Mouse (Mus musculus): ENCODE measurements around the gene Adamts3. TPM values are rescaled to one million over a fixed set of nuclear protein-coding genes. Genes with fewer than 3 reads are reported as not detected.
A peak's percentile ranks its signal among the peaks of the same experiment; 100 is the strongest.

Gene Adamts3
- polyA plus RNA-seq, 1 experiment = 0.34 TPM

- H3K79me3 ChIP-seq (ENCODE audit: low read depth) = no peaks in the 10 kb centered on the region
- no peaks in the 10 kb centered on the region for H3K27me3 ChIP-seq (ENCODE audit: control insufficient read depth, insufficient read depth, insufficient read length)
- H3K79me2 ChIP-seq (ENCODE audit: control insufficient read depth, insufficient read depth) = no peaks in the 10 kb centered on the region
- no peaks in the 10 kb centered on the region for H3K36me3 ChIP-seq (ENCODE audit: control insufficient read depth, insufficient read depth)
- no peak for TF ChIP-seq MAX (IDR thresholded peaks at IDR 0.05)
- no peak for TF ChIP-seq MYOG (IDR thresholded peaks at IDR 0.05; ENCODE audit: control insufficient read depth, extremely low read depth, insufficient read length)
- no peak for TF ChIP-seq FOSL1 (IDR thresholded peaks at IDR 0.05; ENCODE audit: insufficient read depth, low read length, poor library complexity, severe bottlenecking)
- TF ChIP-seq CTCF (IDR thresholded peaks at IDR 0.05; ENCODE audit: control insufficient read depth, insufficient read depth, insufficient read length) = no peak
- no peak for TF ChIP-seq USF1 (IDR thresholded peaks at IDR 0.05; ENCODE audit: low read depth)
- TF ChIP-seq CEBPB (IDR thresholded peaks at IDR 0.05; ENCODE audit: low read depth) = no peak
- no peak for TF ChIP-seq MYOD1 (IDR thresholded peaks at IDR 0.05; ENCODE audit: control insufficient read depth, insufficient read length, low read depth)
- H3ac ChIP-seq (ENCODE audit: control insufficient read depth, insufficient read length, low read depth) = no peak overlapping the region
- peak overlapping the region; percentile 29 for H3K4me3 ChIP-seq (ENCODE audit: insufficient read depth, poor library complexity, severe bottlenecking)
Observed at GRCm38 (mm10) chr5:89882091-89882734, 921 bp downstream of the Adamts3 start.

GRCm38 (mm10) chr5:89881425-89881824 lies 1.7 kb downstream of the Adamts3 start:
- Histone ChIP-seq H3K79me3 (ENCODE audit: low read depth) (no peaks in the 10 kb centered on the region), H3K36me3 (ENCODE audit: control insufficient read depth, insufficient read depth) (no peaks in the 10 kb centered on the region), H3K79me2 (ENCODE audit: control insufficient read depth, insufficient read depth) (no peaks in the 10 kb centered on the region), H3K27me3 (ENCODE audit: control insufficient read depth, insufficient read depth, insufficient read length) (no peaks in the 10 kb centered on the region), H3ac (ENCODE audit: control insufficient read depth, insufficient read length, low read depth) (no peak overlapping the region), H3K4me3 (ENCODE audit: insufficient read depth, poor library complexity, severe bottlenecking) (no peak overlapping the region)
- TF ChIP-seq FOSL1 (IDR thresholded peaks at IDR 0.05; ENCODE audit: insufficient read depth, low read length, poor library complexity, severe bottlenecking) (no peak), MYOD1 (IDR thresholded peaks at IDR 0.05; ENCODE audit: control insufficient read depth, insufficient read length, low read depth) (no peak), MYOG (IDR thresholded peaks at IDR 0.05; ENCODE audit: control insufficient read depth, extremely low read depth, insufficient read length) (no peak), MAX (IDR thresholded peaks at IDR 0.05) (no peak), CTCF (IDR thresholded peaks at IDR 0.05; ENCODE audit: control insufficient read depth, insufficient read depth, insufficient read length) (no peak), USF1 (IDR thresholded peaks at IDR 0.05; ENCODE audit: low read depth) (no peak), CEBPB (IDR thresholded peaks at IDR 0.05; ENCODE audit: low read depth) (no peak)

- H3ac ChIP-seq (ENCODE audit: control insufficient read depth, insufficient read length, low read depth) = no peak overlapping the region
- no peaks in the 10 kb centered on the region for H3K27me3 ChIP-seq (ENCODE audit: control insufficient read depth, insufficient read depth, insufficient read length)
- no peaks in the 10 kb centered on the region for H3K79me3 ChIP-seq (ENCODE audit: low read depth)
- no peak overlapping the region for H3K4me3 ChIP-seq (ENCODE audit: insufficient read depth, poor library complexity, severe bottlenecking)
- H3K36me3 ChIP-seq (ENCODE audit: control insufficient read depth, insufficient read depth) = no peaks in the 10 kb centered on the region
- TF ChIP-seq CEBPB (IDR thresholded peaks at IDR 0.05; ENCODE audit: low read depth) (no peak), FOSL1 (IDR thresholded peaks at IDR 0.05; ENCODE audit: insufficient read depth, low read length, poor library complexity, severe bottlenecking) (no peak), MAX (IDR thresholded peaks at IDR 0.05) (no peak), MYOG (IDR thresholded peaks at IDR 0.05; ENCODE audit: control insufficient read depth, extremely low read depth, insufficient read length) (no peak), USF1 (IDR thresholded peaks at IDR 0.05; ENCODE audit: low read depth) (no peak), CTCF (IDR thresholded peaks at IDR 0.05; ENCODE audit: control insufficient read depth, insufficient read depth, insufficient read length) (no peak), MYOD1 (IDR thresholded peaks at IDR 0.05; ENCODE audit: control insufficient read depth, insufficient read length, low read depth) (no peak)
- no peaks in the 10 kb centered on the region for H3K79me2 ChIP-seq (ENCODE audit: control insufficient read depth, insufficient read depth)
Observed at GRCm38 (mm10) chr5:89878866-89879392, 4.2 kb downstream of the Adamts3 start.

GRCm38 (mm10) chr5:89872661-89873060 lies 10.5 kb downstream of the Adamts3 start:
- H3K27me3 ChIP-seq (ENCODE audit: control insufficient read depth, insufficient read depth, insufficient read length) = no peaks in the 10 kb centered on the region
- no peaks in the 10 kb centered on the region for H3K79me3 ChIP-seq (ENCODE audit: low read depth)
- no peaks in the 10 kb centered on the region for H3K79me2 ChIP-seq (ENCODE audit: control insufficient read depth, insufficient read depth)
- no peak overlapping the region for H3K4me3 ChIP-seq (ENCODE audit: insufficient read depth, poor library complexity, severe bottlenecking)
- H3K36me3 ChIP-seq (ENCODE audit: control insufficient read depth, insufficient read depth) = no peaks in the 10 kb centered on the region
- H3ac ChIP-seq (ENCODE audit: control insufficient read depth, insufficient read length, low read depth) = no peak overlapping the region
- TF ChIP-seq CTCF (IDR thresholded peaks at IDR 0.05; ENCODE audit: control insufficient read depth, insufficient read depth, insufficient read length) (no peak), MYOG (IDR thresholded peaks at IDR 0.05; ENCODE audit: control insufficient read depth, extremely low read depth, insufficient read length) (no peak), MAX (IDR thresholded peaks at IDR 0.05) (no peak), FOSL1 (IDR thresholded peaks at IDR 0.05; ENCODE audit: insufficient read depth, low read length, poor library complexity, severe bottlenecking) (no peak), MYOD1 (IDR thresholded peaks at IDR 0.05; ENCODE audit: control insufficient read depth, insufficient read length, low read depth) (no peak), USF1 (IDR thresholded peaks at IDR 0.05; ENCODE audit: low read depth) (no peak), CEBPB (IDR thresholded peaks at IDR 0.05; ENCODE audit: low read depth) (no peak)

GRCm38 (mm10) chr5:89859603-89860002 lies 23.5 kb downstream of the Adamts3 start:
- TF ChIP-seq MAX (IDR thresholded peaks at IDR 0.05) (no peak), USF1 (IDR thresholded peaks at IDR 0.05; ENCODE audit: low read depth) (no peak), MYOD1 (IDR thresholded peaks at IDR 0.05; ENCODE audit: control insufficient read depth, insufficient read length, low read depth) (no peak), FOSL1 (IDR thresholded peaks at IDR 0.05; ENCODE audit: insufficient read depth, low read length, poor library complexity, severe bottlenecking) (no peak), CEBPB (IDR thresholded peaks at IDR 0.05; ENCODE audit: low read depth) (no peak)
- H3ac ChIP-seq (ENCODE audit: control insufficient read depth, insufficient read length, low read depth) = no peak overlapping the region
- no peaks in the 10 kb centered on the region for H3K36me3 ChIP-seq (ENCODE audit: control insufficient read depth, insufficient read depth)
- H3K4me3 ChIP-seq (ENCODE audit: insufficient read depth, poor library complexity, severe bottlenecking) = no peak overlapping the region
- H3K79me2 ChIP-seq (ENCODE audit: control insufficient read depth, insufficient read depth) = no peaks in the 10 kb centered on the region
- H3K27me3 ChIP-seq (ENCODE audit: control insufficient read depth, insufficient read depth, insufficient read length) = no peaks in the 10 kb centered on the region
- H3K79me3 ChIP-seq (ENCODE audit: low read depth) = no peaks in the 10 kb centered on the region

Data from C2C12 (cell line).